Mouse (Mus musculus) mammary gland, adult 2 months (tissue): Measurements from ENCODE around the gene Lce1e. TPM values are rescaled to one million over a fixed set of nuclear protein-coding genes. Genes with fewer than 3 reads are reported as not detected.

Experiments
- polyA plus RNA-seq: library from polyadenylated mRNA; depleted of rRNA; stranded (reverse); fragments of >200 nt; gene quantifications from 2 replicates; pipeline ENCODE4 v1.2.3, GENCODE M21; 2012; ENCODE audit warnings: low replicate concordance; rRNA removed

The Lce1e gene
- polyA plus RNA-seq, result 0.93 TPM in 1 of 2 replicates, not detected in the other

GRCm38 (mm10) chr3:92708974-92709373 is at the start of gene Lce1e:
Gene Lce1e, minus strand, starts transcription at chr3:92709074.

GRCm38 (mm10) chr3:92752238-92752637 is 43.4 kb upstream of the Lce1e start, which contains the start of gene Lce1g:
Gene Lce1g, minus strand, starts transcription at chr3:92752338.

GRCm38 (mm10) chr3:92738996-92739395 is 30.1 kb upstream of the Lce1e start, which contains the start of gene Gm38119:
Gene Gm38119, minus strand, starts transcription at chr3:92739096.

GRCm38 (mm10) chr3:92720250-92720649 is 11.4 kb upstream of the Lce1e start, which contains the start of gene Lce1f:
Gene Lce1f, minus strand, starts transcription at chr3:92720350.

GRCm38 (mm10) chr3:92687110-92687509 is 21.8 kb downstream of the Lce1e start, which contains the start of gene Lce1d:
Gene Lce1d, minus strand, starts transcription at chr3:92687210.

GRCm38 (mm10) chr3:92678947-92679346 is 29.9 kb downstream of the Lce1e start, which contains the start of gene Lce1c:
Gene Lce1c, plus strand, starts transcription at chr3:92679247.

GRCm38 (mm10) chr3:92670215-92670614 is 38.7 kb downstream of the Lce1e start, which contains the start of gene Lce1a2:
Gene Lce1a2, minus strand, starts transcription at chr3:92670315.

Other genes starting within 250 kb of the Lce1e start
- 24.1 and 25.4 TPM in 2 replicates for gene Sprr1a, start 223.2 kb downstream of the Lce1e start, polyA plus RNA-seq
- gene Sprr4, start 208.6 kb downstream of the Lce1e start, polyA plus RNA-seq, result not detected in 2 replicates
- gene 2310046K23Rik, start 174.6 kb downstream of the Lce1e start, polyA plus RNA-seq, result 5.7 TPM in 1 of 2 replicates, not detected in the other
- gene Ivl, start 135.3 kb downstream of the Lce1e start, polyA plus RNA-seq, result 1.4 TPM in 1 of 2 replicates, not detected in the other
- gene Smcp, start 120.1 kb downstream of the Lce1e start, polyA plus RNA-seq, result 0.24 TPM in 1 of 2 replicates, not detected in the other
- 0.20 TPM in 1 of 2 replicates, not detected in the other for gene 2210017I01Rik, start 101.6 kb downstream of the Lce1e start, polyA plus RNA-seq
- 0.66 and 1.3 TPM in 2 replicates for gene Lce6a, start 87.4 kb downstream of the Lce1e start, polyA plus RNA-seq
- 0.86 and 4.6 TPM in 2 replicates for gene Lce1a1, start 60.8 kb downstream of the Lce1e start, polyA plus RNA-seq
- gene Lce1b, start 52.1 kb downstream of the Lce1e start, polyA plus RNA-seq, result 1.4 and 8.5 TPM in 2 replicates
- gene Lce1a2, start 38.8 kb downstream of the Lce1e start, polyA plus RNA-seq, result 0.92 and 8.4 TPM in 2 replicates
- gene Lce1c, start 29.8 kb downstream of the Lce1e start, polyA plus RNA-seq, result 1.2 and 5.9 TPM in 2 replicates
- gene Lce1d, start 21.9 kb downstream of the Lce1e start, polyA plus RNA-seq, result 0.31 and 3.0 TPM in 2 replicates
- 0.91 TPM in 1 of 2 replicates, not detected in the other for gene Lce1f, start 11.3 kb upstream of the Lce1e start, polyA plus RNA-seq
- not detected in 2 replicates for gene Gm38119, start 30.0 kb upstream of the Lce1e start, polyA plus RNA-seq
- gene Lce1g, start 43.3 kb upstream of the Lce1e start, polyA plus RNA-seq, result not detected in 2 replicates
- gene Lce1h, start 56.0 kb upstream of the Lce1e start, polyA plus RNA-seq, result 0.22 and 0.56 TPM in 2 replicates
- 1.3 TPM in 1 of 2 replicates, not detected in the other for gene Lce1i, start 69.8 kb upstream of the Lce1e start, polyA plus RNA-seq
- 0.95 TPM in 1 of 2 replicates, not detected in the other for gene Lce1j, start 81.4 kb upstream of the Lce1e start, polyA plus RNA-seq
- 0.76 TPM in 1 of 2 replicates, not detected in the other for gene Lce1k, start 98.8 kb upstream of the Lce1e start, polyA plus RNA-seq
- 0.30 and 3.9 TPM in 2 replicates for gene Kprp, start 118.2 kb upstream of the Lce1e start, polyA plus RNA-seq
- 5.9 TPM in 1 of 2 replicates, not detected in the other for gene Lce1l, start 142.2 kb upstream of the Lce1e start, polyA plus RNA-seq
- 0.25 and 9.0 TPM in 2 replicates for gene 2310050C09Rik, start 161.1 kb upstream of the Lce1e start, polyA plus RNA-seq
- not detected in 2 replicates for gene Lce3a, start 217.2 kb upstream of the Lce1e start, polyA plus RNA-seq
- gene Lce3b, start 223.9 kb upstream of the Lce1e start, polyA plus RNA-seq, result not detected in 2 replicates
- gene Lce3c, start 235.4 kb upstream of the Lce1e start, polyA plus RNA-seq, result not detected in 2 replicates
- gene Lce3d, start 248.3 kb upstream of the Lce1e start, polyA plus RNA-seq, result not detected in 2 replicates